Mouse (Mus musculus) spleen, adult 2 months (tissue): ENCODE results near the gene Helb.

Experiments
- CTCF ChIP-seq: fragments of 200-500 bp; IDR thresholded peaks from 2 replicates; pipeline ENCODE4 v1.5.1; 2011; ENCODE audit warnings: mild to moderate bottlenecking, inconsistent platforms; ENCODE audit not compliant: insufficient read depth, insufficient read length, insufficient replicate concordance; ENCODE audit errors: extremely low read depth
- POLR2A ChIP-seq: fragments of 200-500 bp; IDR thresholded peaks from 2 replicates; pipeline ENCODE4 v1.6.1; 2011; ENCODE audit warnings: low read depth, low read length, inconsistent platforms

DNA sequence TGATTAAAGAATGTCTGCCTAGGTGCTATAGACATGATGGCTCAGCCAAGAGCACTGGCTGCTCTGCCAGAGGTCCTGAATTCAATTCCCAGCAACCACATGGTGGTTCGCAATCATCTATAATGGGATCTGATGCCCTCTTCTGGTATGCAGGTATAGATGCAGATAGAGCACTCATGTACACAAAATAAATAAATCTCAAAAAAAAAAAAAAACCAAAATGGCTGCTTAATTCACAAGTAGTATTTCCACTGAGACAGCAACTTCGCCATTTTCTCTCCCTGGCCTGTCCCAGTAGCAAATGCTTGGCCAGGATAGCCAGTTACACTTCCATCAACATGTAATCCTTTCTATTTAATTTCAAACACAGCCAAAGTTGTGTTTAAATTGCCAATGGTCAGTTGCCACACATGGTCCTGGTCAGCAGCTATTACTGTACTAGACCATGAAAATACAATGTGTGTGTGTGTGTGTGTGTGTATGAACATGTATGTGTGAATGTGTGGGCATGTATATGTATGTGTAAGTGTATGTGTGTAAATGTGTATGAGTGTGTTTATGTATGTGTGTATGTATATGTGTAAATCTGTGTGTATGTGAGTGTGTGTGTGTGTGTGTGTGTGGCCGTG, 982 bp downstream of the Helb start:
- no peak for TF ChIP-seq CTCF
- no peak for TF ChIP-seq POLR2A
